Mouse (Mus musculus) kidney, embryonic 15.5 days (tissue): ENCODE data around the gene Glt28d2. TPM values are rescaled to one million over a fixed set of nuclear protein-coding genes. Genes with fewer than 3 reads are reported as not detected.

Experiments
- ATAC-seq: fragments of 200-750 bp; cut with Nextera tagmentation; replicated peaks from 2 replicates; pipeline ENCODE4 v1.8.0; 2017; ENCODE audit warnings: moderate TSS enrichment; ENCODE audit not compliant: low FRiP score
- H3K27ac ChIP-seq: fragments of 300-500 bp; sonication (generic); 2 replicates; pipeline ENCODE4 v1.5.1; 2015; ENCODE audit warnings: mild to moderate bottlenecking, inconsistent platforms
- H3K27me3 ChIP-seq: fragments of 300-500 bp; sonication (generic); 2 replicates; pipeline ENCODE4 v1.6.1; 2015; ENCODE audit warnings: inconsistent platforms
- H3K36me3 ChIP-seq: fragments of 300-500 bp; sonication (generic); 2 replicates; pipeline ENCODE4 v1.6.1; 2015; ENCODE audit warnings: inconsistent platforms
- H3K4me1 ChIP-seq: fragments of 300-500 bp; sonication (generic); 2 replicates; pipeline ENCODE4 v1.6.1; 2015; ENCODE audit warnings: inconsistent platforms
- H3K4me2 ChIP-seq: fragments of 300-500 bp; sonication (generic); 2 replicates; pipeline ENCODE4 v1.6.1; 2015; ENCODE audit warnings: moderate library complexity, mild to moderate bottlenecking, inconsistent platforms
- H3K4me3 ChIP-seq: fragments of 300-500 bp; sonication (generic); replicated peaks from 2 replicates; pipeline ENCODE4 v1.5.1; 2015; ENCODE audit warnings: mild to moderate bottlenecking, inconsistent platforms
- H3K9ac ChIP-seq: fragments of 300-500 bp; sonication (generic); 2 replicates; pipeline ENCODE4 v1.6.1; 2015; ENCODE audit warnings: mild to moderate bottlenecking, inconsistent platforms
- H3K9me3 ChIP-seq: fragments of 300-500 bp; sonication (generic); replicated peaks from 2 replicates; pipeline ENCODE4 v1.6.1; 2016; ENCODE audit warnings: inconsistent platforms
- WGBS: fragments of 180-500 bp; shearing (Covaris S2); methylation state at CpG from one replicate; pipeline ENCODE4 v1.1.7; 2015; ENCODE audit warnings: mixed read lengths; 5-methylcytosine and 5-hydroxymethylcytosine counted together
- polyA plus RNA-seq: library from polyadenylated mRNA; unstranded; fragments of >200 nt; fragmentation: Nextera tagmentation; extraction: Ambion mirVana; gene quantifications from 2 replicates; pipeline ENCODE4 v1.2.1, GENCODE M21; 2015

Gene Glt28d2
- polyA plus RNA-seq, 1 experiment from 2014 or later: 2.2 TPM

DNA sequence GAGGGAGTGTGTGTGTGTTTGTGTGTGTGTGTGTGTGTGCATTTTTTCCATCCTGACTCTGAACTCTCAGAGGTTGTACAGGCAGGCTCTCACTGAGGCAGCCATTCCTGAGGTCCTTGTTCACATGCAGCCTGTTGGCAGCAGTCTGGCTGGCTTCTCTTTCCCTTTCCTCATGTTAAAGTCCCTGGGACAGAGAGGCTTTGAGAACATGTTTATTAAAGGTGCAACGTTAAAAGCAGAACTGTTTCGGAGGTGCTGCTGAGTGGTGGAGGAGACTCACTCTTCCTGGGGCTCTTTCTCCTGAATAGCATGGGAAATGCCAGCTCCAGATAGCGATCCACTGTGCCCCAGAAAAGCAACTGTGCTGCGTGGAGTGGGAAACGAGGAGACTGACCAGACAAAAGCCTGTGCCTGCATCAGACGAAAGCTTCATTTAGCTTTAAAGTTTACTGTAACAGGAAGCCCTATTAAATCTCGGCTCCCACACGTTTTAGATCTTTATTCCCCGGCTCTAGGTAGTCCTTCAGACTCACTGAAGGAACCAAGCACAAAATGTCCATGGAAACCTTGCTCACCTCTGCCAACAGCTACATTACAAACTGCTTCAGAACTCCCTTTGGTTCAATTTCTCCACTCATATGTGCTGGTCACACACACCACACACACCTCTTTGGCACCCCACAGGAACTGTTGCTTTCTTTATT lies 45.0 kb downstream of the Glt28d2 start:
- H3K4me1 ChIP-seq: peaks cover 17% of the 10 kb centered on the region
- peak overlapping the region; percentile 21 for H3K4me2 ChIP-seq
- ATAC-seq: peak; percentile 14; the same call in 1 of the 2 replicates
- H3K36me3 ChIP-seq: no peaks in the 10 kb centered on the region
- H3K4me3 ChIP-seq: no peak overlapping the region
- no peaks in the 10 kb centered on the region for H3K9me3 ChIP-seq
- WGBS: 16% methylated on average over 9 of the region's 9 CpGs
- peak overlapping the region; percentile 83 for H3K27ac ChIP-seq
- no peak overlapping the region for H3K9ac ChIP-seq
- no peaks in the 10 kb centered on the region for H3K27me3 ChIP-seq

DNA sequence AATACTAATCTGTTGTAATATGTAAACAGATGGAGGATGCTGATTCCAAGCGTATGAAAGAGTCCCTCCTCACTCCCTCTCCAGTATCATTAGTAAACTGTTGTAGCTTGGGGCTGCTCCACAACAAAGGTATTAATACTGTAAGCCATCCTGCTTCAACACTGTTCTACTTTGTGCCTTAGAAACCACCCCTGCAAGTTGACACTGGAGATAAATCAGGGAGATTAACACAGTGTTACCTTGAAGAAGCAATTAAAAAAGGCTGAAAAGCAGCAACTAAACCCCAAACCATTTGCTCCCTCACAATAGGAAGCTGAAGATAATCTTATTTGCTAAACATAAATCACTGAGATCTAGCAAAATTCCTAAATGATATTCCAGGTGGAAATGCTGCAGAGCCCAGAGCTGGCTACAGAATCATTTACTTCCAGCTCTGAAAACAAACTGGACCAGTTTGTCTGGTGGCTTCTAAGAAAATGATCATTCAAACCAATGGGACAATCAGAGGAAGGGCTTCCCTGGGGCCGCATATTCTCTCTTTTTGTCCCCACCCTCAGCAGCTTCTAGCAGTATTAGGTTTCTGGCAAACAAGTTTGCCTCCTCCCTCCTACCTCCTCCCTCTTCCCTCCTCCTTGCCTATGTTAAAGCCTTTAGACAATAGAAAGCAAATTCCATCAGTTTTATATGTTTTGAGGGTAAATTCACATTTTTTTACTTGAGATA lies 45.7 kb downstream of the Glt28d2 start:
- Histone ChIP-seq H3K27me3 (no peaks in the 10 kb centered on the region), H3K9ac (no peak overlapping the region), H3K4me3 (no peak overlapping the region), H3K36me3 (no peaks in the 10 kb centered on the region), H3K27ac (peak overlapping the region; percentile 83), H3K9me3 (no peaks in the 10 kb centered on the region), H3K4me1 (peaks cover 17% of the 10 kb centered on the region), H3K4me2 (peak overlapping the region; percentile 21; the same call in 1 of the 2 replicates)
- ATAC-seq: peak; percentile 74
- 22% methylated on average over 2 of the region's 2 CpGs for WGBS

- no peak for ATAC-seq
- Histone ChIP-seq H3K9ac (no peak overlapping the region), H3K27me3 (no peaks in the 10 kb centered on the region), H3K27ac (no peak overlapping the region; the same call in 1 of the 2 replicates), H3K36me3 (no peaks in the 10 kb centered on the region), H3K4me3 (no peak overlapping the region), H3K4me2 (no peak overlapping the region), H3K9me3 (no peaks in the 10 kb centered on the region), H3K4me1 (peaks cover 19% of the 10 kb centered on the region)
- 82% methylated on average over 1 of the region's 1 CpGs for WGBS
These were observed 53.7 kb downstream of the Glt28d2 start for GRCm38 (mm10) chr3:85833627-85834026.

- H3K4me2 ChIP-seq: no peak overlapping the region
- WGBS: 54% methylated on average over 10 of the region's 10 CpGs
- H3K4me3 ChIP-seq: no peak overlapping the region
- H3K9ac ChIP-seq: no peak overlapping the region
- peak overlapping the region; percentile 52; the same call in 1 of the 2 replicates for H3K27ac ChIP-seq
- H3K27me3 ChIP-seq: no peaks in the 10 kb centered on the region
- no peaks in the 10 kb centered on the region for H3K36me3 ChIP-seq
- peaks cover 24% of the 10 kb centered on the region for H3K4me1 ChIP-seq
- no peak for ATAC-seq
- no peaks in the 10 kb centered on the region for H3K9me3 ChIP-seq
These were observed 54.7 kb downstream of the Glt28d2 start for GRCm38 (mm10) chr3:85832490-85833155.

- Histone ChIP-seq H3K27me3 (no peaks in the 10 kb centered on the region), H3K9ac (no peak overlapping the region), H3K4me3 (no peak overlapping the region), H3K9me3 (no peaks in the 10 kb centered on the region), H3K4me1 (peaks cover 30% of the 10 kb centered on the region), H3K4me2 (no peak overlapping the region), H3K27ac (no peak overlapping the region), H3K36me3 (no peaks in the 10 kb centered on the region)
- WGBS: 59% methylated on average over 1 of the region's 1 CpGs
- no peak for ATAC-seq
These were observed 55.5 kb downstream of the Glt28d2 start for GRCm38 (mm10) chr3:85831785-85832184.

- Histone ChIP-seq H3K9me3 (no peaks in the 10 kb centered on the region), H3K27ac (peak overlapping the region; percentile 62), H3K4me1 (peaks cover 30% of the 10 kb centered on the region), H3K4me2 (no peak overlapping the region), H3K4me3 (no peak overlapping the region), H3K9ac (no peak overlapping the region), H3K27me3 (no peaks in the 10 kb centered on the region), H3K36me3 (no peaks in the 10 kb centered on the region)
- 43% methylated on average over 4 of the region's 4 CpGs for WGBS
- no peak; the same call in 1 of the 2 replicates for ATAC-seq
These were observed 58.3 kb downstream of the Glt28d2 start for GRCm38 (mm10) chr3:85829047-85829446.

GRCm38 (mm10) chr3:85827815-85828214 lies 59.5 kb downstream of the Glt28d2 start:
- Histone ChIP-seq H3K4me3 (no peak overlapping the region), H3K27ac (peak overlapping the region; percentile 83), H3K4me2 (no peak overlapping the region), H3K4me1 (peaks cover 28% of the 10 kb centered on the region), H3K9ac (no peak overlapping the region), H3K9me3 (no peaks in the 10 kb centered on the region), H3K36me3 (no peaks in the 10 kb centered on the region), H3K27me3 (no peaks in the 10 kb centered on the region)
- peak; percentile 85 for ATAC-seq
- WGBS: 37% methylated on average over 6 of the region's 6 CpGs

- Histone ChIP-seq H3K27me3 (no peaks in the 10 kb centered on the region), H3K27ac (peak overlapping the region; percentile 83), H3K36me3 (no peaks in the 10 kb centered on the region), H3K9me3 (no peaks in the 10 kb centered on the region), H3K4me3 (no peak overlapping the region), H3K9ac (no peak overlapping the region), H3K4me1 (peaks cover 23% of the 10 kb centered on the region), H3K4me2 (peak overlapping the region; percentile 14; the same call in 1 of the 2 replicates)
- WGBS: 52% methylated on average over 4 of the region's 4 CpGs
- ATAC-seq: peak; percentile 15; the same call in 1 of the 2 replicates
These were observed 60.0 kb downstream of the Glt28d2 start for GRCm38 (mm10) chr3:85827283-85827682.

GRCm38 (mm10) chr3:85820839-85821548 lies 66.3 kb downstream of the Glt28d2 start:
- peaks cover 5% of the 10 kb centered on the region; the same call in 1 of the 2 replicates for H3K4me1 ChIP-seq
- no peak overlapping the region for H3K4me3 ChIP-seq
- no peak overlapping the region for H3K4me2 ChIP-seq
- H3K27me3 ChIP-seq: no peaks in the 10 kb centered on the region
- H3K9me3 ChIP-seq: no peaks in the 10 kb centered on the region
- H3K27ac ChIP-seq: no peak overlapping the region
- H3K36me3 ChIP-seq: no peaks in the 10 kb centered on the region
- no peak for ATAC-seq
- no peak overlapping the region for H3K9ac ChIP-seq
- 57% methylated on average over 15 of the region's 15 CpGs for WGBS
